Mouse (Mus musculus): ENCODE measurements at regions not wholly inside any gene's neighbourhood (a gene's known extent, or its start where the extent isn't known, plus 50 kb on each side); places are given as distances from the start of the nearest gene placed in this dataset.

- TF ChIP-seq CTCF (IDR thresholded peaks at IDR 0.05; ENCODE audit: extremely low read depth, insufficient read length, insufficient replicate concordance, low read depth, low read length) (no peak), POLR2A (IDR thresholded peaks at IDR 0.05; ENCODE audit: low read depth, low read length) (no peak)
Measured at GRCm38 (mm10) chr13:6484418-6484817, 63.5 kb upstream of the Pitrm1 start.
